Mouse (Mus musculus) macrophage (primary cell): ENCODE data around the gene A730046J19Rik. TPM values are rescaled to one million over a fixed set of nuclear protein-coding genes. Genes with fewer than 3 reads are reported as not detected.

Experiments used
- H3K27ac ChIP-seq: fragments of 350-480 bp; formaldehyde crosslinking; 2 replicates; pipeline ENCODE4 v1.9.0; 2021
- H3K36me3 ChIP-seq: fragments of 350-480 bp; formaldehyde crosslinking; 2 replicates; pipeline ENCODE4 v1.9.0; 2021; ENCODE audit errors: inconsistent target
- H3K4me3 ChIP-seq: fragments of 350-480 bp; formaldehyde crosslinking; 2 replicates; pipeline ENCODE4 v1.9.0; 2021; ENCODE audit errors: inconsistent target
- H3K79me2 ChIP-seq: fragments of 350-480 bp; formaldehyde crosslinking; 2 replicates; pipeline ENCODE4 v1.9.0; 2021; ENCODE audit errors: inconsistent target
- WGBS: methylation state at CpG from one replicate; pipeline ENCODE4 v1.1.7; 2026; ENCODE audit warnings: inconsistent platforms; ENCODE audit not compliant: missing documents; 5-methylcytosine and 5-hydroxymethylcytosine counted together
- polyA plus RNA-seq: library from polyadenylated mRNA; stranded (reverse); fragments of 250-400 nt; gene quantifications from 3 replicates; pipeline ENCODE4 v1.2.4, GENCODE M21; 2018; ENCODE audit warnings: inconsistent platforms
- total RNA-seq, 78 experiments: library from RNA; depleted of rRNA; stranded (reverse); fragments of 250-400 nt; gene quantifications; 1 replicate in 9 of 78; 2 replicates in 24 of 78; 3 replicates in 43 of 78; 4 replicates in 2 of 78; pipeline ENCODE4 v1.2.4; 2018; ENCODE audit warnings: inconsistent platforms in 56 of 78

The A730046J19Rik gene
- not detected for total RNA-seq (2018; cell fraction: chromatin; rRNA removed)
- not detected for total RNA-seq (2018; cell fraction: cytosol; rRNA removed)
- total RNA-seq (2018; cell fraction: nucleus; rRNA removed) = not detected
- polyA plus RNA-seq = not detected in 3 replicates

DNA sequence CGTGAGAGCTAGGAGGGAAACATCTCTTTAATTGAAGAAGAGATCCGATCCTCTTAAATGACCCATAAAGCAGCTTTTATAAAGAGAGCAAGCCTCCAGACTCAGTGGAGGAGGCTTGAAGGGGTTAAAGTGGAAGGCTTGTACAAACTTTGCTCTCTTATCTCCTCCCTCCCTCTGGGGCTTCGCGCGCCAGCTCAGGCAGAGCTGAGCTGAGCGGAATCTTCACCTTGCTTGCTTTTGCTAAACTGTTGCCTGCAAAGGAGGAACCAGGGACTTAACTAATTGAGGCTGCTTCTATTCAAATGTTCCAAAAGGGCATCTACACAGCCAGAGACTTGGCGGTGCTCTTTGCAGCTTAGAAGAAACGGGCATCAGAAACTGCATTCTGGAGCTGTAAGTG, at the start of gene A730046J19Rik:
Gene A730046J19Rik (plus strand): TSS at position 173 of the 400 bp plus-strand sequence.
- Histone ChIP-seq H3K27ac (no peak within 1 kb of the TSS), H3K36me3 (no peaks in the 10 kb centered on the region), H3K79me2 (no peaks in the 10 kb centered on the region), H3K4me3 (no peak within 1 kb of the TSS)
- WGBS = 33% methylated on average over 8 of the region's 8 CpGs

DNA sequence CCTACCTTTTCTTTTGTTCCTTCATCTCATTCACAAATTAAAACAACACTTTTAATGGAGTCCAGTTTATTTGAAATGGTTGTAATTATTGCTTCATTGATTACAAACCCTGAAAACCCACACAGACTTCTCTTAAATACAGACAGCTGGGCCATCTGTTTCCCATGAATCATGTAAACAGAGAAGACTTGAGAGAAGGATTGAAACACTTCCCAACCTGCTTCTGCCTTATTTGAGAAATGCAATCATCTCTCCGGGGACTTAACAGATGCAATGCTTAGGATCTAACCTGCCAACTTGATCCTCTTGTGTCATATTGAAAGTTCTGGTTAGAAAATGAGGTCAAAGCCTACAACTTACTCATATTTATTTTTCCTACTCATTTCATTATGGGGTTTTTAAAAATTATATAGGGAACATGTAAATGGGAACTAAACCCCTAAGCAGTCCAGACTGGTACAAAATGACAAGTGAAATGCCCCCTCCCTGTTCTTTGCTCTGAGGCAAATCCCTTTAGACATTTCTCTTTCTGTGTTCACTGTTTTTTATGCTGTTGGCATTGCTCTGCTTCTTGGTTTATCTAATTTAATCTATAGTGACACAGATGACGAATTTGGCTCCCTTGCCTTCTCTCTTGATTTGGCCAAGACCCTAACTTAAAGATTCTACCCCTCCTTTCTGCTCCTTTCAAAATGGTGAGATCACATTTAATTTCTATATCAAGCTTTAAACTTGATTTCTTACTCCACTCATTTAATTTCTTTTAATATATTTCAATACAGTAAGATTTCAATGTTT, 48.7 kb upstream of the A730046J19Rik start:
- H3K4me3 ChIP-seq = no peak overlapping the region
- no peaks in the 10 kb centered on the region for H3K36me3 ChIP-seq
- H3K27ac ChIP-seq = no peak overlapping the region
- WGBS = 88% methylated on average over 2 of the region's 2 CpGs
- H3K79me2 ChIP-seq = no peaks in the 10 kb centered on the region

DNA sequence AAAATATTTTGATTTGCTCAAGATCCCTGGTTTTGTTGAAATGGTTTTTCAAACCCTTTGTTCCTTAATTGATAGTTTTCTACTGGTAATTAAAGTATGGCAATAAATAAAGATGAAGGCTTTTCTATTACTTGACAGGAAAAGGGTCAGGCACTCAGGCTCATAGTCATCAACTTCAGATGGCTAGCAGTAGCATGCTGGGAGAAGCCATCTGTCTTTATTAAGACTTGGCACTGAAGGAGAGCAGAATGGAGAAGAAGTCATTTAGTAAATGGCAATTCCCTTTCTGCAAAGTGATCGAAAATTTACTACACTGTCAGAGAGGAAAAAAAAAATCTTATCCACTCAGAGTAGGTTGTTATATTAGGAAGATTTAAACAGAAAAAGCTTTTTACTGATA, 17.2 kb upstream of the A730046J19Rik start:
- Histone ChIP-seq H3K36me3 (no peaks in the 10 kb centered on the region), H3K27ac (no peak overlapping the region), H3K79me2 (no peaks in the 10 kb centered on the region), H3K4me3 (no peak overlapping the region)
- WGBS = 100% methylated on average over 1 of the region's 1 CpGs

DNA sequence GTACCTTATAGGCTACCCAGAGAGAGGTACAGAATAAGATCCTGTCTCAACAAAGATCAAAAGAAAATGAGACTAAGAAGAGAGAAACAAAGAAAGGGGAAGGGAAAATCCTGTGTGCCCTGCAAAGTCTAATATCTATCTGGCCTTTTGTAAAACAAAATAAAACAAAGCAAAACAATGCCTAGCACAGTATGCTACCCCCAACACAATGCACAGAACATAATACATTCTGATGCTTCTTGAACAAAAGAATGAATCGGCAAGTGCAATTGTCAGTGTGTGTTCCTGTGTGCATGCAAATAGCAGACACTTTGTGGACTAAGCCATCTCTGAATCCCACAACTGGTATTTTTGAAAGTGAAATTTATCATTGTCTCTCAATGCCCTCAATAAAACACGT, 3.5 kb upstream of the A730046J19Rik start:
- Histone ChIP-seq H3K4me3 (no peak overlapping the region), H3K79me2 (no peaks in the 10 kb centered on the region), H3K27ac (no peak overlapping the region), H3K36me3 (no peaks in the 10 kb centered on the region)
- WGBS = 100% methylated on average over 2 of the region's 2 CpGs

DNA sequence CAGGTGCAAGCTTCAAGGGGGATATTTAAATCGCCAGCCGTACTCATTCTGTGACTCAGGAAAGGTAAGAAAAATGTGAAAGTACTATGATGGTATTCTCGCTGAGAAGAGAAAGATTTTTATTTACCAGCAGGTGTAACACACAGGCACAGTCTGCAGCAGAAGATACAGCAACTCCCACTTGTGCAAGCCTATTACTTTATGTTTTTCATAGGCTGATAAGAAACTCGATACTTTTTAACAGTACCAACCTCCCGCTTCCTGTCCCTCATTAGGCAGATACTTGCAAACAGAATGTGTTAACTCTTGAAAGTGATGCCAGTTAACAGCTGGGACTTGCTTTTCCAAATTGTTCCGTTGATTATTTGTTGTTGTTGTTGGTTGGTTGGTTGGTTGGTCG, 616 bp downstream of the A730046J19Rik start:
- Histone ChIP-seq H3K36me3 (no peaks in the 10 kb centered on the region), H3K4me3 (no peak overlapping the region), H3K79me2 (no peaks in the 10 kb centered on the region), H3K27ac (no peak overlapping the region)
- WGBS = 30% methylated on average over 7 of the region's 7 CpGs

DNA sequence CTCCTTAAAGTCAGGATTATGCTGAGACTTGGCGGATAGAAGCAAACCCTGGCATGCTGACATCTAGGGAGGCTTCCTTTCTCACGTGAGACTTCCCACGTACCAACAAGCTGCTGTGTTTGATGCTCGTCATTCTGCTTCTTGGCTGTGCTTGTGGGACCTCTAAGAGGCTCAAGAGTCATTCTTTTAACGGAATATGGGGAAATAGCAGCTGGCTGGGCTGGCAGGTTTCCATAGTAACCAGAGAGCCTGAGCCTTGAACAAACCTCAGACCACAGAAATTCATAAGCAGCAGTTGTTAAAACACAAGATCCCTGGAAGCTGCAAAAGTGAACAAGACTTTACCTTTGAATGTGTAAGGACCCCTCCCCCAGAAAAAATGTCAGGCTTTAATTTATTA, 9.4 kb downstream of the A730046J19Rik start:
- WGBS = 38% methylated on average over 5 of the region's 5 CpGs
- H3K27ac ChIP-seq = no peak overlapping the region
- H3K4me3 ChIP-seq = no peak overlapping the region
- no peaks in the 10 kb centered on the region for H3K36me3 ChIP-seq
- no peaks in the 10 kb centered on the region for H3K79me2 ChIP-seq

Other genes with a start within 250 kb of the A730046J19Rik start
- gene Dcx, start 220.4 kb upstream of the A730046J19Rik start, polyA plus RNA-seq = not detected in 3 replicates
- 6.9 to 12.0 TPM (median 10.5 TPM) in 3 replicates for gene Alg13, start 164.1 kb downstream of the A730046J19Rik start, polyA plus RNA-seq